25 mouse cellular contexts compared by ENCODE assay signal in the genomic region with DNA sequence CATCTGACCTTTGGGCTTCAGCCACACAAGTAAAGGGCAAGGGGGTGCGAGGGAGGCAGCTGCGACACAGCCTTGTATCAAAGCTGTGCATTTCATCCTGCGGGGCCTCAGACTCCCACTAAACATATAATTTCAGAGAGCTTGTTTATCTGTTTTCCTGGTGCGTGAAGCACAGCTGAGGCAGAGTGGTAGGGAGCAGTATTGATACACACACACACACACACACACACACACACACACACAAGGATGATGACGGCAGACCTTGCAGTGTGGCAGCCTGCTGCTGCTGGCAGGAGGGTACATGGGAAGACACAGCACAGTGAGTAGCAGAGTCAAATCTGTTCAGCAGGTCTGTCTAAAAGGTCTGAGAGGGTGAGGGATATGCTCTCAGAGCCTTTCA.
DNase-seq lines count a peak whose midpoint lies in the region; ATAC-seq and TF ChIP-seq lines count a peak whose summit lies in the region.
"Had no signal": no experiment of that assay in that cellular context is flagged by ENCODE, and none has a peak within 500 bp of the region (broad histone marks: within the 10 kb centered on the region; RNA-seq: fewer than 3 reads in every experiment).

No protein-coding gene starts in this region.

- WGBS in cerebellum, adult 2 months: 46% methylated on average over 5 of the region's 5 CpGs
- 34% methylated on average over 5 of the region's 5 CpGs for WGBS in forebrain, embryonic 15.5 days
- WGBS in forebrain, embryonic 12.5 days: 57% methylated on average over 5 of the region's 5 CpGs
- WGBS in midbrain, embryonic 10.5 days: 62% methylated on average over 5 of the region's 5 CpGs
- WGBS in midbrain, embryonic 14.5 days: 58% methylated on average over 5 of the region's 5 CpGs

- ATAC-seq in forebrain, embryonic 15.5 days (replicated peaks): no peak
- ATAC-seq in forebrain, embryonic 12.5 days (ENCODE audit: low FRiP score): no peak
- no peak for ATAC-seq in midbrain, embryonic 14.5 days (ENCODE audit: low FRiP score, low TSS enrichment)
- ATAC-seq: activated CD4-positive, CD25-positive, alpha-beta regulatory T cell, adult 4 months; intestine, embryonic 15.5 days had no signal

- no peak for TF ChIP-seq CTCF in cerebellum, adult 2 months (IDR thresholded peaks at IDR 0.05; ENCODE audit: borderline replicate concordance, insufficient read depth, low read depth, low read length)

- no peak for TF ChIP-seq POLR2A in cerebellum, adult 2 months (IDR thresholded peaks at IDR 0.05; ENCODE audit: borderline replicate concordance, insufficient read depth, low read length)

- peak; percentile 81 to 82 for DNase-seq in cerebellum, postnatal 10 days
- DNase-seq in cerebellum, adult 2 months: no peak
- DNase-seq in midbrain, embryonic 10.5 days (ENCODE audit: low spot score): no peak
- no peak for DNase-seq in midbrain, embryonic 14.5 days
- no peak for DNase-seq in kidney, postnatal 10 days
- no peak for DNase-seq in gastrocnemius, adult 18-20 months (ENCODE audit: low spot score)
- DNase-seq: adrenal gland, adult 2 months; cerebellum, adult 11 months; cerebellum, adult 9-11 months; gastrocnemius, postnatal 10 days; heart, postnatal 14 days; kidney, adult 2 months; thymus, adult 2 months; thymus, postnatal 36 days had no signal

- no peaks in the 10 kb centered on the region for H3K27me3 ChIP-seq in cerebellum, adult 2 months (ENCODE audit: control insufficient read depth, insufficient read depth, low read length)
- no peaks in the 10 kb centered on the region for H3K27me3 ChIP-seq in forebrain, embryonic 15.5 days
- H3K27me3 ChIP-seq in forebrain, embryonic 12.5 days: peaks cover 12% of the 10 kb centered on the region
- no peaks in the 10 kb centered on the region for H3K27me3 ChIP-seq in midbrain, embryonic 10.5 days (ENCODE audit: low read depth, poor library complexity, severe bottlenecking)
- peaks cover 7% of the 10 kb centered on the region; the same call in 1 of the 2 replicates for H3K27me3 ChIP-seq in midbrain, embryonic 14.5 days (ENCODE audit: control insufficient read depth, insufficient read depth, low read length)
- H3K27me3 ChIP-seq: CH12.LX; intestine, embryonic 15.5 days; limb, embryonic 13.5 days; lung, embryonic 15.5 days had no signal

- H3K9ac ChIP-seq in forebrain, embryonic 15.5 days (replicated peaks): no peak overlapping the region
- no peak overlapping the region for H3K9ac ChIP-seq in forebrain, embryonic 12.5 days
- H3K9ac ChIP-seq in midbrain, embryonic 14.5 days (replicated peaks; ENCODE audit: low read length): no peak overlapping the region
- H3K9ac ChIP-seq: hindbrain, embryonic 15.5 days; intestine, embryonic 15.5 days; limb, embryonic 13.5 days; lung, embryonic 15.5 days had no signal

- H3K27ac ChIP-seq in cerebellum, adult 2 months (ENCODE audit: insufficient read depth, low read length): no peak overlapping the region
- 0 out of 2 replicates have a peak overlapping the region, but pooled peaks have one; percentile 29 for H3K27ac ChIP-seq in forebrain, embryonic 15.5 days (replicated peaks)
- H3K27ac ChIP-seq in forebrain, embryonic 12.5 days: no peak overlapping the region
- peak overlapping the region; percentile 69 for H3K27ac ChIP-seq in midbrain, embryonic 10.5 days (replicated peaks)
- no peak overlapping the region for H3K27ac ChIP-seq in midbrain, embryonic 14.5 days (replicated peaks; ENCODE audit: low read depth, low read length)
- H3K27ac ChIP-seq: hindbrain, embryonic 15.5 days; intestine, embryonic 15.5 days; limb, embryonic 13.5 days; lung, embryonic 15.5 days had no signal

- peaks cover 12% of the 10 kb centered on the region for H3K4me1 ChIP-seq in cerebellum, adult 2 months (ENCODE audit: control insufficient read depth, insufficient read depth, low read length)
- peaks cover 46% of the 10 kb centered on the region for H3K4me1 ChIP-seq in forebrain, embryonic 15.5 days
- peaks cover 18% of the 10 kb centered on the region for H3K4me1 ChIP-seq in forebrain, embryonic 12.5 days
- peaks cover 50% of the 10 kb centered on the region for H3K4me1 ChIP-seq in midbrain, embryonic 10.5 days
- H3K4me1 ChIP-seq in midbrain, embryonic 14.5 days (ENCODE audit: control insufficient read depth, insufficient read depth, low read length): peaks cover 13% of the 10 kb centered on the region

- no peaks in the 10 kb centered on the region for H3K36me3 ChIP-seq in forebrain, embryonic 15.5 days
- H3K36me3 ChIP-seq in forebrain, embryonic 12.5 days (replicated peaks): no peaks in the 10 kb centered on the region
- H3K36me3 ChIP-seq in midbrain, embryonic 10.5 days: no peaks in the 10 kb centered on the region
- H3K36me3 ChIP-seq in midbrain, embryonic 14.5 days (ENCODE audit: control insufficient read depth, insufficient read depth, low read length): no peaks in the 10 kb centered on the region
- H3K36me3 ChIP-seq: hindbrain, embryonic 15.5 days; intestine, embryonic 15.5 days; limb, embryonic 13.5 days; lung, embryonic 15.5 days had no signal

- no peaks in the 10 kb centered on the region for H3K9me3 ChIP-seq in forebrain, embryonic 15.5 days
- H3K9me3 ChIP-seq in forebrain, embryonic 12.5 days: no peaks in the 10 kb centered on the region
- no peaks in the 10 kb centered on the region for H3K9me3 ChIP-seq in midbrain, embryonic 10.5 days (replicated peaks)
- no peaks in the 10 kb centered on the region for H3K9me3 ChIP-seq in midbrain, embryonic 14.5 days (ENCODE audit: control insufficient read depth, low read length)
- H3K9me3 ChIP-seq: hindbrain, embryonic 15.5 days; intestine, embryonic 15.5 days; limb, embryonic 13.5 days; lung, embryonic 15.5 days had no signal

- H3K4me2 ChIP-seq in forebrain, embryonic 15.5 days (replicated peaks): no peak overlapping the region
- H3K4me2 ChIP-seq in forebrain, embryonic 12.5 days: no peak overlapping the region
- H3K4me2 ChIP-seq in midbrain, embryonic 14.5 days (ENCODE audit: low read length): no peak overlapping the region
- H3K4me2 ChIP-seq: hindbrain, embryonic 15.5 days; intestine, embryonic 15.5 days; limb, embryonic 13.5 days; liver, embryonic 11.5 days; lung, embryonic 15.5 days; midbrain, embryonic 11.5 days had no signal

- no peak overlapping the region for H3K4me3 ChIP-seq in cerebellum, adult 2 months (replicated peaks; ENCODE audit: insufficient read depth, low read depth, low read length)
- no peak overlapping the region for H3K4me3 ChIP-seq in forebrain, embryonic 15.5 days
- no peak overlapping the region for H3K4me3 ChIP-seq in forebrain, embryonic 12.5 days (replicated peaks)
- H3K4me3 ChIP-seq in midbrain, embryonic 10.5 days: no peak overlapping the region
- H3K4me3 ChIP-seq in midbrain, embryonic 14.5 days (replicated peaks; ENCODE audit: low read depth, low read length): no peak overlapping the region
- H3K4me3 ChIP-seq: hindbrain, embryonic 15.5 days; intestine, embryonic 15.5 days; limb, embryonic 13.5 days; lung, embryonic 15.5 days; myocyte had no signal

Comparison
In these comparisons a context has a peak if more than half of its experiments do, and no peak if none do; other contexts are left out.
1. DNase-seq: peak in cerebellum, postnatal 10 days (2 of 2); none in cerebellum, adult 2 months (0 of 2), midbrain, embryonic 10.5 days (single experiment), midbrain, embryonic 14.5 days (single experiment), kidney, postnatal 10 days (single experiment) and gastrocnemius, adult 18-20 months (single experiment).
2. H3K27ac ChIP-seq: peak in forebrain, embryonic 15.5 days (single experiment) and midbrain, embryonic 10.5 days (single experiment); none in cerebellum, adult 2 months (single experiment), forebrain, embryonic 12.5 days (single experiment) and midbrain, embryonic 14.5 days (single experiment).